Mouse (Mus musculus) Muller cell, postnatal 12 days (primary cell): ENCODE measurements around the gene Tnnc2.

Source experiments
- DNase-seq: peaks from one replicate; pipeline ENCODE4 v3.0.0-alpha.2; 2015; ENCODE audit errors: inconsistent ontology term

Gene Tnnc2

GRCm38 (mm10) chr2:164737377-164738090 is 42.2 kb downstream of the Tnnc2 start:
- DNase-seq = no peak

- DNase-seq = no peak
These were observed 44.3 kb downstream of the Tnnc2 start for GRCm38 (mm10) chr2:164735446-164735845.

- no peak for DNase-seq
These were observed 44.9 kb downstream of the Tnnc2 start for GRCm38 (mm10) chr2:164734839-164735238.

- no peak for DNase-seq
These were observed 46.5 kb downstream of the Tnnc2 start for GRCm38 (mm10) chr2:164733259-164733658.

GRCm38 (mm10) chr2:164731719-164732118 is 48.0 kb downstream of the Tnnc2 start:
- no peak for DNase-seq
